Mouse (Mus musculus) kidney, embryonic 14.5 days (tissue): Measurements from ENCODE around the gene Zbtb5. TPM values are rescaled to one million over a fixed set of nuclear protein-coding genes. Genes with fewer than 3 reads are reported as not detected.

ENCODE experiments used
- ATAC-seq: fragments of 200-750 bp; cut with Nextera tagmentation; 2 replicates; pipeline ENCODE4 v1.8.0; 2017; ENCODE audit warnings: moderate number of reproducible peaks, mild to moderate bottlenecking, moderate TSS enrichment, moderate library complexity; ENCODE audit not compliant: low FRiP score, low TSS enrichment
- H3K27ac ChIP-seq: fragments of 300-500 bp; sonication (generic); 2 replicates; pipeline ENCODE4 v1.5.1; 2014; ENCODE audit warnings: low read depth, mild to moderate bottlenecking, low read length, moderate library complexity, mixed read lengths
- H3K27me3 ChIP-seq: fragments of 300-500 bp; sonication (generic); 2 replicates; pipeline ENCODE4 v1.6.1; 2014; ENCODE audit warnings: mild to moderate bottlenecking, low read length; ENCODE audit not compliant: control insufficient read depth, insufficient read depth
- H3K36me3 ChIP-seq: fragments of 300-500 bp; sonication (generic); 2 replicates; pipeline ENCODE4 v1.6.1; 2014; ENCODE audit warnings: low read length, mixed read lengths; ENCODE audit not compliant: control insufficient read depth, insufficient read depth
- H3K4me1 ChIP-seq: fragments of 300-500 bp; sonication (generic); 2 replicates; pipeline ENCODE4 v1.6.1; 2014; ENCODE audit warnings: low read length, mixed read lengths; ENCODE audit not compliant: control insufficient read depth, insufficient read depth
- H3K4me2 ChIP-seq: fragments of 300-500 bp; sonication (generic); replicated peaks from 2 replicates; pipeline ENCODE4 v1.6.1; 2014; ENCODE audit warnings: low read depth, mild to moderate bottlenecking, low read length
- H3K4me3 ChIP-seq: fragments of 300-500 bp; sonication (generic); 2 replicates; pipeline ENCODE4 v1.5.1; 2014; ENCODE audit warnings: mild to moderate bottlenecking, low read length
- H3K9ac ChIP-seq: fragments of 300-500 bp; sonication (generic); 2 replicates; pipeline ENCODE4 v1.6.1; 2014; ENCODE audit warnings: low read depth, mild to moderate bottlenecking, low read length, moderate library complexity
- H3K9me3 ChIP-seq: fragments of 300-500 bp; sonication (generic); 2 replicates; pipeline ENCODE4 v1.6.1; 2016; ENCODE audit warnings: low read length; ENCODE audit not compliant: control insufficient read depth
- WGBS: fragments of 180-500 bp; shearing (Covaris S2); extraction: QIAGEN DNeasy Blood & Tissue Kit; methylation state at CpG from one replicate; pipeline ENCODE4 v1.1.7; 2014; 5-methylcytosine and 5-hydroxymethylcytosine counted together
- polyA plus RNA-seq: library from polyadenylated mRNA; unstranded; fragments of >200 nt; fragmentation: Nextera tagmentation; extraction: Ambion mirVana; gene quantifications from 2 replicates; pipeline ENCODE4 v1.2.1, GENCODE M21; 2014

The Zbtb5 gene
- polyA plus RNA-seq, 1 experiment from 2014 or later = 27.2 TPM

GRCm38 (mm10) chr4:44944426-44945075 lies 67.7 kb downstream of the Zbtb5 start:
- ATAC-seq = no peak
- 83% methylated on average over 10 of the region's 10 CpGs for WGBS
- Histone ChIP-seq H3K9ac (no peak overlapping the region), H3K4me2 (no peak overlapping the region), H3K27me3 (no peaks in the 10 kb centered on the region), H3K9me3 (no peaks in the 10 kb centered on the region), H3K27ac (no peak overlapping the region), H3K4me3 (no peak overlapping the region), H3K4me1 (no peaks in the 10 kb centered on the region), H3K36me3 (no peaks in the 10 kb centered on the region)

- no peak overlapping the region; the same call in 1 of the 2 replicates for H3K27ac ChIP-seq
These were observed 68.7 kb downstream of the Zbtb5 start for GRCm38 (mm10) chr4:44943480-44943879.

GRCm38 (mm10) chr4:44942237-44942636 lies 70.0 kb downstream of the Zbtb5 start:
- Histone ChIP-seq H3K9ac (no peak overlapping the region), H3K4me3 (no peak overlapping the region), H3K4me1 (no peaks in the 10 kb centered on the region; the same call in 1 of the 2 replicates), H3K4me2 (no peak overlapping the region), H3K9me3 (no peaks in the 10 kb centered on the region), H3K27ac (no peak overlapping the region), H3K27me3 (no peaks in the 10 kb centered on the region), H3K36me3 (no peaks in the 10 kb centered on the region)
- 84% methylated on average over 1 of the region's 1 CpGs for WGBS
- ATAC-seq = no peak

More at GRCm38 (mm10) chr4:44943480-44943879, 68.7 kb downstream of the Zbtb5 start:
- H3K4me2 ChIP-seq = no peak overlapping the region
- 65% methylated on average over 6 of the region's 6 CpGs for WGBS
- H3K36me3 ChIP-seq = no peaks in the 10 kb centered on the region
- H3K9ac ChIP-seq = no peak overlapping the region
- no peak overlapping the region for H3K4me3 ChIP-seq
- no peaks in the 10 kb centered on the region for H3K9me3 ChIP-seq
- ATAC-seq = no peak
- H3K27me3 ChIP-seq = no peaks in the 10 kb centered on the region
- no peaks in the 10 kb centered on the region; the same call in 1 of the 2 replicates for H3K4me1 ChIP-seq

Other genes with a start within 250 kb of the Zbtb5 start
- gene Grhpr, start 31.0 kb downstream of the Zbtb5 start, polyA plus RNA-seq = 60.2 and 65.4 TPM in 2 replicates
- 52.4 and 56.2 TPM in 2 replicates for gene Polr1e, start 6.2 kb upstream of the Zbtb5 start, polyA plus RNA-seq
- gene Fbxo10, start 72.2 kb upstream of the Zbtb5 start, polyA plus RNA-seq = 5.3 and 11.9 TPM in 2 replicates
- gene Tomm5, start 95.7 kb upstream of the Zbtb5 start, polyA plus RNA-seq = 271 and 343 TPM in 2 replicates
- gene Frmpd1, start 172.5 kb upstream of the Zbtb5 start, polyA plus RNA-seq = 0.24 and 0.53 TPM in 2 replicates